Mouse (Mus musculus): ENCODE measurements around the gene Usp24. TPM values are rescaled to one million over a fixed set of nuclear protein-coding genes. Genes with fewer than 3 reads are reported as not detected.
"Not testable (repeated sequence)": the region's sequence is repeated elsewhere in the genome, so short reads cannot be mapped to it uniquely, and the experiment has no call there.

Usp24 gene
- total RNA-seq, 2 experiments from 2014 or later: 41.0 to 45.8 TPM

DNA sequence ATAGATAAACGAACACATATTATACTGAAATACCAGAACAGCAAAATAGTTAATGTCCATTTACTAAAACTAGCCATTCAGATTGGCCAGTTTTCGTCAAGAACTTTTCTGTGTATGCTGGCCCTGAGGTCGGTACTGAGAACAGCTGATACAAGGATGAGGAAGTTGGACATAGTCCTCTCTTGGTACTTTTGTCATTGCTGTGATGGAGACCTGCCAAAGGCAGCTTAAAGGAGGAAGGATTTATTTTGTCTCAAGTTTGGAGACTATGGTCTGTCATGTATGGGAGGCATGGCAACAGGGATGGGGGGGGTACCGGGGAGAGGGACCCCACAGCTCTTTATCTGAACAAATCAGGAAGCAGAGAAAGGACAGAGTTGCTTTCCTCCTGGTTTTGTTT is 12.7 kb downstream of the Usp24 start:
- Histone ChIP-seq H3K4me3 (no peak overlapping the region), H3K27ac (no peak overlapping the region)
- TF ChIP-seq CTCF (conservative IDR thresholded peaks at IDR 0.05): no peak
- DNase-seq (ENCODE audit: low spot score in 2 of 2): no peak

DNA sequence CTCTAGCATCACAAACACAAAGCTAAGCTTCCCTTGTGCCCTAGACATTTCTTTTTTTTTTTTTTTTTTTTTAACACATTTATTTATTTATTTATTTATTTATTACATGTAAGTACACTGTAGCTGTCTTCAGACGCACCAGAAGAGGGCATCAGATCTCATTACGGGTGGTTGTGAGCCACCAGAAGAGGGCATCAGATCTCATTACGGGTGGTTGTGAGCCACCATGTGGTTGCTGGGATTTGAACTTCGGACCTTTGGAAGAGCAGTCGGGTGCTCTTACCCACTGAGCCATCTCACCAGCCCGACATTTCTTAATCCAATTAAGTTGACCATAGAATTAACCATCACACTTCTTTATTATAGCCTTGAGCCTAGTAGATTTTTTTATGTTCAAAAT is 13.2 kb downstream of the Usp24 start:
- not testable (repeated sequence) for H3K4me3 ChIP-seq; H3K27ac ChIP-seq; DNase-seq (ENCODE audit: low spot score in 2 of 2)
- peak; percentile 49 for TF ChIP-seq CTCF (conservative IDR thresholded peaks at IDR 0.05)

DNA sequence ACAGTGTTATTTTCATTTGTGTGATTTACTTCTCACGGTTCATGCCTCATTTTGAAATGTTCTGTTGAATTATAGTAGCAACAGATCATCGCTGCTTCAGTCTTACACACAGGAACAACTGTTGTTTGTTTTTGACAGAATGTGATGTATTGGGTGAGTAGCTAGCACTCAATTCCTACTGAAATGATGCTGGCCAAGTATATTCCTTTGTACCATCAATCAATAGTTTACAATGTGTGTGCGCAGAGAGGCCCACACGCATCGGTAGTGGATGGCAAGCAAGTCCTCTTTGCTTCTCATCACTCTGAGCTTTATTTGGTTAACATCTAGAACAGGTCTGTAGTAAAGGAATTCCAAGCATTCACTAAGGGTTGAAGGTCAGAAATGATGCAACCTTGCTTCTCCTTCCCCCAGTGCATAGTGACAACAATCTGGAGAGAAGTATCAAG is 14.4 kb downstream of the Usp24 start:
- H3K27ac ChIP-seq: peak overlapping the region; percentile 47; the same call in 1 of the 2 replicates
- no peak for TF ChIP-seq CTCF (conservative IDR thresholded peaks at IDR 0.05)
- no peak for DNase-seq (ENCODE audit: low spot score in 2 of 2)
- no peak overlapping the region for H3K4me3 ChIP-seq

DNA sequence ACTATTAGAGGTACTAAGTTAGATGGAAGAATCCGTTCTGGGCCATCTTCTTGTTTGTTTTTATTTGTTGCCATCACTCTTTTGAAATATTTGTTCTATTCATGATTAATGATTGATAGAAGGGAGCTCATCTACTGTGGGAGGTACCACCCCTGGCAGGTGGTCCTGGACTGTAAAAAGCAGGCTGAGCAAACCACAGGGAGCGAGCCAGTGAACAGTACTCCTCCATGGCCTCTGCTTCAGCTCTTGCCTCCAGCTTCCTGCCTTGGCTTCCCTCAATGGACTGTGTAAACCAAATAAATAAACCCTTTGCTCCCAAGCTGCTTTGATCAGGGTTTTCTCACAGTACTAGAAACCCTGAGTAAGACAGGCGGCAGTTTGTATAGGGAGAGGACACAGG is 17.1 kb downstream of the Usp24 start:
- no peak for TF ChIP-seq CTCF (conservative IDR thresholded peaks at IDR 0.05)
- no peak for DNase-seq (ENCODE audit: low spot score in 2 of 2)
- no peak overlapping the region for H3K27ac ChIP-seq
- no peak overlapping the region for H3K4me3 ChIP-seq

DNA sequence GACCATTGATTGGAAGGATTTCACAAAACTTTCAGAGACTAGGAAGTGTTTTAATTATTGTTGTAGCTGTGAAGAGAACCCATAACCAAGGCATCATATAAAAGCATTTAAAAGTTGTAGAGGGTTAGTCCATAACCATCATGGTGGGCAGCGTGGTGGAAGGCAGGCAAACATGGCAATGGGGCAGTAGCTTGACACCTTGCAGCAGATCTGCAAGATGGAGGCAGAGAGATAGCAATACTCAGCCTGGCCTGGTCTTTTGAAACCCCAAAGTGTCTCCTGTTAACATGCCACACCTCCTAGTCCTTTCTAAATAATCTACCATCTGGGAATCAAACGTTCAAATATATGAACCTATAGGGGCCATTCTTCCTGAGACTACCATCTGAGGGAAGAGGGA is 17.6 kb downstream of the Usp24 start:
- H3K27ac ChIP-seq: no peak overlapping the region
- H3K4me3 ChIP-seq: no peak overlapping the region
- DNase-seq (ENCODE audit: low spot score in 2 of 2): no peak
- TF ChIP-seq CTCF (conservative IDR thresholded peaks at IDR 0.05): no peak

DNA sequence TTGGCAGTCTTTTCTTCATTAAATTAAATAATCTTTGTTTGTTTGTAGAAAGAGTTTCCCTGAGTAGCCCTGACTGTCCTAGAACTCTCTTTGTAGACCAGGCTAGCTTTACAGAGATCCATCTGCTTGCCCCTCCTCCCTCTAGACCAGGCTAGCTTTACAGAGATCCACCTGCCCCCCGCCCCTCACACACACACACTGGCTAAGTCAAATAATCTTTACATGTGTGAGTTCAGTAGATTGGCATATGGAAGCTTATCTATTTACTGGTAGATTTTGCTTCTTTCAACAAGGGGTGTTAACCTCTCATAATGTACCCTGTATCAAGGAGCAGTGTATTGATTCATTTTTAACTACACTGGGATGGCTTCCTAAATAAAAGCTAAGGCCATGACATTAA is 19.8 kb downstream of the Usp24 start:
- no peak overlapping the region for H3K4me3 ChIP-seq
- TF ChIP-seq CTCF (conservative IDR thresholded peaks at IDR 0.05): no peak
- no peak for DNase-seq (ENCODE audit: low spot score in 2 of 2)
- no peak overlapping the region for H3K27ac ChIP-seq

DNA sequence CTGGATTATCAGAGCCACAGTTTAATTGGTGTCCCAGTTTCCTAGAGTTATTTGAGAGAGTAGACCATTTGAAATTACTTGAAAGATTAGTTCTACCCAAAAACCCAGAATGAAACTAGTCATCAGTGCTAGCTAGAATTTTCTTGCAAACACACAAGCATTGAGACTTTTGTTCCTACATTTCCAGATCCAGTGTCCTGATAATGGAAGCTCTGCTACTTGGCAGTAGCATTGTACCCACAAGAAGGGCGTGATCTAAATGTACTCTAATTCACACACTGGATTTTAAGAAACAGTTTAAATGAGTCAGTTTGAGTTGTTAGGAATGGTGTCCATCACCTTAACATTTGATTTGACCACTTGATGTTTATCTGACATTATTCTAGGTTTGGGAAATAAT is 31.7 kb downstream of the Usp24 start:
- no peak overlapping the region for H3K27ac ChIP-seq
- DNase-seq (ENCODE audit: low spot score in 2 of 2): no peak
- TF ChIP-seq CTCF (conservative IDR thresholded peaks at IDR 0.05): no peak
- H3K4me3 ChIP-seq: no peak overlapping the region

DNA sequence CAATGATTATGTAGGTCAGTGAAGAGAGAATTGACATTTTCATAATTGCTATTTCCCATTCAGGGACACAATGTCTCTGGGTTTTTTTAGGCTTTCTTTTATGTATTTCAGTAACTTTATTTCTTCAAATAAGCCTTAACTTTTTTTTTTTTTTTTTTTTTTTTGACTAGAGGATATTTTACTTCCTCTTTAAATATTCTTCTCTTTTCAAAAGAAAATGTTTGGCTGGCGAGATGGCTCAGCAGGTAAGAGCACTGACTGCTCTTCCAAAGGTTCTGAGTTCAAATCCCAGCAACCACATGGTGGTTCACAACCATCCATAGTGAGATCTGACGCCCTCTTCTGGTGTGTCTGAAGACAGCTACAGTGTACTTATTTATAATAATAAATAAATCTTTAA is 39.0 kb downstream of the Usp24 start:
- DNase-seq (ENCODE audit: low spot score in 2 of 2); H3K27ac ChIP-seq; H3K4me3 ChIP-seq: not testable (repeated sequence)

DNA sequence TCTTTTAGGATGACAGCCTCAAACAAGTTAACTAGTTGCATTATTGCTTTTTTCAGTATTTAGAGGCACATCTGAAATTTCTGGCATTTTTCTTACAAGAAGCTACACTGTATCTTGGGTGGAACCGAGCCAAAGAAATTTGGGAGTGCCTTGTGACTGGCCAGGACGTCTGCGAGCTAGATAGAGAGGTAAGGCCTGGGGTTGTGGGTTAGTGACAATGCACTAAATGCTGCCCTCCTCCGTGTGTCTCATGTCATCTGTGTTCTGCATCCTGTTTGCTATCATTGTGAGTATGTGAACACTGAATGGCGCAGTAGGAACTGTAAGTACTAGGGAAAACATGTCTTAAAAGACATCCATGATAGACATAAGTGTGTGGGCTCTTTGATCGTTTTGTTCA is 54.0 kb downstream of the Usp24 start:
- Histone ChIP-seq H3K4me3 (no peak overlapping the region), H3K27ac (no peak overlapping the region)
- DNase-seq (ENCODE audit: low spot score in 2 of 2): no peak
- TF ChIP-seq CTCF (conservative IDR thresholded peaks at IDR 0.05): no peak

DNA sequence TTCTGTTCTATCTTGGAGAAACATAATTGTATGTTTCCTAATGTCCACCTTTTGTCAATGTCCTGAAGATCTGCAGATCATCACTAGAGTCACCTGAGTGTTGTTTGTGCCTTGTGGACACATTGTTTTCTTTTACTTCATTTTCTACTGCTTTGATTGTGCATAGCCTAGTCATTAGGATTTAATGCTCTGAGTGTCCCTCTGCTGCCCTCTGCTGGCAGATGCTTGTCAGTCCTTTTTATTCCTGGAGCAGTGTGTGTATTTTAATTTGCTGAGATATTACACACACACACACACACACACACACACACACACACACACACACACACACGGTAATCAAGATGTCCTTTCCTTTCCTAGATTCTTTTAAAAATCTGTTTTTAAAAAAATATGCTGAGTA is 59.8 kb downstream of the Usp24 start:
- H3K27ac ChIP-seq: no peak overlapping the region
- peak; percentile 74 to 92 for DNase-seq (ENCODE audit: low spot score in 2 of 2)
- peak; percentile 85 for TF ChIP-seq CTCF (conservative IDR thresholded peaks at IDR 0.05)
- H3K4me3 ChIP-seq: no peak overlapping the region

DNA sequence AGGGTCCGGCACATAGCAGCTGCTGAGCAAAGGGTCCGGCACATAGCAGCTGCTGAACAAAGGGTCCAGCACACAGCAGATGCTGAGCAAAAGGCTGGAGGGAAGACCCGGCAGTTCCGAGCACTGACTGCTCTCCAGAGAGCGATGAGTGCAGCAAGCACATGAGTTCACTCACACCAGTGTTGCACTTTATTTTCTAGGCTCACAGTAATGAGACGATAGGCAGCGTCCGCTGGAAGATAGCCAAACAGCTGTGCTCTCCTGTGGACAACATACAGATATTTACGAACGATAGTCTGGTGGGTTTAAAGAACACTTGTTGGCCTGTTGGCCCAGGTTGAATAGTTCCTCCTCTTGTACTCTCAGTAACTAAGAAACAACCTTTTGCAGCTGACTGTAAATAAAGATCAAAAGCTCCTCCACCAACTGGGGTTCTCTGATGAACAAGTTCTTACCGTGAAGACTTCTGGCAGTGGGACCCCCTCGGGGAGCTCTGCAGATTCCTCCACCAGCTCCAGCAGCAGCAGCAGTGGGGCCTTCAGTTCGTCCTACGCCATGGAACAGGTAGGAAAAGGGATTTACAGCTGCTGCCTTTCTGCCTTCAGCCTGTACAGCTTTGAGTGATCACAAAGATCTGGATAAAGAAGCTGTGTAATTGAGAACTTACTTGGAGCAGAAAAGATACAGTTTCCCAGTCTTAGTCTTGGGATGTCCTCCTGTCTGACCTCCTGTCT is 63.0 kb downstream of the Usp24 start:
- no peak for TF ChIP-seq CTCF (conservative IDR thresholded peaks at IDR 0.05)
- Histone ChIP-seq H3K27ac (no peak overlapping the region), H3K4me3 (no peak overlapping the region)
- DNase-seq (ENCODE audit: low spot score in 2 of 2): no peak

DNA sequence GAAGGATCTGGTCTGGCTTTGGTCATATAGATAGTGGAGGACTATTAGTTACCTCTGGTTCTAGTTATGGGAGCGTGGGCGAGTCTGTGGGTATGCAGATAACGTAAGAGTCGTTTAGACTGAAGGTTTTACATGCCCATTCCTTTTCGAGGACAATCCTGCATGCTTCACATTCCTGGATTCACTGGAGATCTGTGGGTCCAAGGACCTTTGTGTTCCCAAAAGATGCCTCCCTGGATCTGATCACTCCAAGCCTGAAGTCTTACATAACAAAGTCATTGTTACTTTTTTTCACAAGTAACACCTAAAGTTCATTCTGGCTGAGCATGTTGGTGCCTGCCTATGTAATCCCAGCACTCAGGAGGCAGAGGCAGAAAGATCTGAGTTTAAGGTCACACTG is 65.1 kb downstream of the Usp24 start:
- DNase-seq (ENCODE audit: low spot score in 2 of 2): no peak
- Histone ChIP-seq H3K27ac (no peak overlapping the region), H3K4me3 (no peak overlapping the region)
- TF ChIP-seq CTCF (conservative IDR thresholded peaks at IDR 0.05): no peak

DNA sequence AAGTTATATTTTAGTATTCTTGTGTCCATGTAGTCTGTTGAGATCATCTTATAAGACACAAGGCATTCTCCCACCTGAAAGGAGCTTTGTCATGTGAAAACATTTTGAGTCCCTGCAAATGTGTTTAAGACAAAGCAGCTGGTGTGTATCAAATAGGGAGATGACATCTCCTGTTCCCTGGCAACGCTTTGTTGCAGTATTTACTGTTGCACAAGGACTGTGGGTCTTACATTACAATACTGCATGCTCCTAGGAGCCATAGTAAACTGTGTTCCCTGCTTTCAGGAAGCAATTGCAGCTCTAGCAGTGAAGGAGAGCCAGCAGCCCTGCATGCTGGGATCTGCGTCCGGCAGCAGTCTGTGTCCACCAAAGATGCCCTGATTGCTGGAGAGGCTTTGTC is 73.9 kb downstream of the Usp24 start:
- TF ChIP-seq CTCF (conservative IDR thresholded peaks at IDR 0.05): no peak
- Histone ChIP-seq H3K4me3 (peak overlapping the region; percentile 15; the same call in 1 of the 2 replicates), H3K27ac (peak overlapping the region; percentile 66)
- peak in 1 of 2 experiments; percentile 11 for DNase-seq (ENCODE audit: low spot score in 2 of 2)

DNA sequence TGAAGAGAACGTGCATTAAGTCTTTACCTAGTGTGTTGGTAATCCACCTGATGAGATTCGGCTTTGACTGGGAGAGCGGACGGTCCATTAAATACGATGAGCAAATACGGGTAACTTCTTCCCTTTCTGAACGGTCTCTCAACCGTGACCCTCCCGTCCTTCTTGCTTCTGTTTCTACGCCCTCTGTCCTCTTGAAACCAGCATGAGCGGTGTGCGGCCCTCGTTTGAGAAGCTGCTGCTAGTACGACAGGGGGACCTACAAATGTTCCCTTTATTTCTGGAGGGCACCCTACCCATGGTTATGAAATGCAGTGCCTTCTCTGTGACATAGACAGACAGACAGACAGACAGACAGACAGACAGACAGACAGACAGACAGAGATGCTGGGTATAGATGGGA is 93.6 kb downstream of the Usp24 start:
- Histone ChIP-seq H3K27ac (no peak overlapping the region), H3K4me3 (no peak overlapping the region)
- no peak for TF ChIP-seq CTCF (conservative IDR thresholded peaks at IDR 0.05)
- DNase-seq (ENCODE audit: low spot score in 2 of 2): no peak

Measured in layer of hippocampus, adult 2 months (tissue).